Mouse (Mus musculus): ENCODE results near the gene Cyb561d2. TPM values are rescaled to one million over a fixed set of nuclear protein-coding genes. Genes with fewer than 3 reads are reported as not detected.

Gene Cyb561d2
- polyA plus RNA-seq (2012; rRNA removed; ENCODE audit: low replicate concordance) = 41.2 and 51.5 TPM in 2 replicates

DNA sequence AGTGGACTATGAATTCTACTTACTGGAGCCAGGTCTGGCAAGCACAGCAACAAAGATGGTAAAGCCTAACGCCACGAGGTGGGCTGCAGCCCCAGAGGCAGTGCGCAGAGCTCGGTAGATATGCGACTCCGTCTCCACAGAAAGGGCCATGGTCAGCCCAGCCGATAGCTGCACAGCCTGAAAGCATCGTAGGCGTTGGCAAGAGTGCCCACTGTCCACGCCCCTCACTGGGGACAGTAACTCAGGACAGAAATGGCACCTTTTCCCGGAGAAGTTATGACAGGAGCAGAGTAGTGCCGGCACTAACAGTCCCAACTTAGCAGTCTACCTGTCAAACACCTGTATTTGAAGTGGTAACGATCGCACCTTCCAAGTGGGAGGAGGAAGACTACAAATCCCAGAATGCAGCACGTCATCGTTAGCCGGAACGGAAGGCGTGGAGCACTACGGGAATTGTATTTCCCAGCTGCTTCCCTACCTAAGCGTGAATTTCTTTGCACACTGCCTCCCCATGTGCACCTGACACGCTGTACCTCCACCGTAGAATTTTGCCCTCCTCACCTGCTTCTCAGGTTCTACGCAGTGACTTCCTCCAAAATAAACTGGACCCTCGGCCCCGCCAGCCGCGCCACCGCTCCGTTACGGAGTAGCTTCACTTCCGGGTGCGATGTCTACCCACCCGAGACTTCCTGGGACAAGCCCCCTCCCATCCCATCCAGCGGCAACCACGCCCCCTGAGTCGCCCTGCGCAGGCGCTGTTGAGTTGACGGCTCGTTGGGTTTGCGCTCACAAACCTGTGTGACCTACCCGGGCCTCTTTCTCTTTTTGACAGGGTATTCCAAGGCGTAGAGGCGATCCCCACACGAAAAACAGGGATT is at the start of gene Cyb561d2, which contains the start of gene Nprl2:
Gene Cyb561d2, minus strand, starts transcription at position 720 of the 878 bp plus-strand sequence.
Gene Nprl2, plus strand, starts transcription at position 753 of the 878 bp plus-strand sequence.

DNA sequence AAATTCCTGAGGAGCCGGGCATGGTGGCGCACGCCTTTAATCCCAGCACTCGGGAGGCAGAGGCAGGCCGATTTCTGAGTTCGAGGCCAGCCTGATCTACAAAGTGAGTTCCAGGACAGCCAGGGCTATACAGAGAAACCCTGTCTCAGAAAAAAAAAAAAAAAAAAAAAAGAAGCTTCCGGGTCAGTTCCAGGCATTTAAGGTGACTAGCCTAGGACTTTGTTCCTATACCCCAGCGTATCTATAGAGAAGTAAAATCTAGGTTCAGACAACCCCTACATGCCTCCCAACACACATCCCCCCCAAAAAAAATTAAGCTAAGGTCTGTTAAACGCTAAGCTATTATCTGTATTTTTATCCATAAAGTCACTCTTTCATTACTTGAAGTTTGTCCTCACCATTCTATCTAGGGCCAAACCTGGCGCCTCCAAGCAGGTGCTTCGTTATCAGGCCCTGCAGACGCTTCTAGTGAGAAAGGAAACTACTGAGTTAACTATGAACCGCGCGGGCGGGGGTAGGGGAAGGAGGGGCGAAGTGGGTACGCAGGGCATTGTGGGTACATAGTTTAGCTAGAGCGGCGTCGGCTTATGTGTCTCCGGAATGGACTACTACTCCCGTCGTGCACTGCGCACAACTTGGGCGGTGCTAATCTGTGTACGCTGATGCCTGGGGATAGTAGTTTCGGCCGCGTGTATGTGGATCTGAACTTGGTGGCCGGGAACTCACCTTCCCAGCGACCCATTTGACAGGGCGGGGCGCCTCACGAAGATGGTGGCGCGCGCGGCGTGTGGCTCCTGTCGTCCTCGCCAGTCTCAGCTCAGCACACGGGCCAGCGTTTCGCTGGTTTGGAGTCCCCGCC is 45.2 kb upstream of the Cyb561d2 start, which contains the start of gene Ifrd2:
Gene Ifrd2, plus strand, starts transcription at position 669 of the 859 bp plus-strand sequence.

DNA sequence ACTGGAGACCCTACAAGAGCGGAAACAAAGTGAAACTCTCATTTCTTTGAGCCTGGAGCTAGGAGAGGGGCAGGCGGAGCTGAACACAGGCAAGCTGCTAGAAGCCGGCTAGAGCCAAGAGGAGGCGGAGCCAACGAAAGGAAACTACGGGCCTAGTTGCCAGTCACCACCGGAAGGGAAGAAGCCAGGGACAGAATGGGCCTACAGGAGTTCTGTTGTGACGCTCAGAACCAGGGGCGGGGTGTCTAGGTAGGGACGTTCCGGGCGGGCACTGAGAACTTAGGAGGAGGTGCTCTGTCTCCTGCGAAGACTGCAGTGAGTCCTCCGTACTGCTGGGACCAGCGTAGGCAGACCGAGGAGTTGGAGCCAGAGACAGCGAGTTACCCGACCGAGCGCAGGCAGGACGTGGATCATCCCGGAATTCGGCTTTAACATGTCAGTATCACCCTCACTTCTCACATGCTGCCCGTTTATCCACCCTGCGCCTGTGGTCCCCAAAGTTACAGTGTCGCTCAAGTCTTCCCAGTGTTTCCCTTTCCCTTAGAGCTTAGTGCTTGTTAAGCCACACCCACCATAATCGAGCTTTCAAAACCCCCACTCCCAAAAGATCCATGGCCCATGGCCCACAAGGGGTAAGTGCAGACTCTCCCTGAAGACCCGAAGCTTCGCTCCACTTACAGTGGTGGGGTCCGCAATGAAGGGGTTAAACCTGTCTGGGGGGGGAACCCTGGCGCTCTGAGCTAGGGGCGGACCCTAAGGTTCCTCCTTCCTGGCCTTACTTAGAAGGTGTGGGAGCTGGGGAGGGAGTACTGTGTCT is 38.7 kb upstream of the Cyb561d2 start, which contains the start of gene Hyal3:
Gene Hyal3, plus strand, starts transcription at position 318 of the 817 bp plus-strand sequence.

GRCm38 (mm10) chr9:107578587-107578986 is 36.6 kb upstream of the Cyb561d2 start, which contains the start of gene Naa80:
Naa80 (plus strand) TSS chr9:107578887.

GRCm38 (mm10) chr9:107576357-107577107 is 34.5 kb upstream of the Cyb561d2 start, which contains the start of gene Hyal1:
Hyal1 (plus strand) TSS chr9:107576927.

DNA sequence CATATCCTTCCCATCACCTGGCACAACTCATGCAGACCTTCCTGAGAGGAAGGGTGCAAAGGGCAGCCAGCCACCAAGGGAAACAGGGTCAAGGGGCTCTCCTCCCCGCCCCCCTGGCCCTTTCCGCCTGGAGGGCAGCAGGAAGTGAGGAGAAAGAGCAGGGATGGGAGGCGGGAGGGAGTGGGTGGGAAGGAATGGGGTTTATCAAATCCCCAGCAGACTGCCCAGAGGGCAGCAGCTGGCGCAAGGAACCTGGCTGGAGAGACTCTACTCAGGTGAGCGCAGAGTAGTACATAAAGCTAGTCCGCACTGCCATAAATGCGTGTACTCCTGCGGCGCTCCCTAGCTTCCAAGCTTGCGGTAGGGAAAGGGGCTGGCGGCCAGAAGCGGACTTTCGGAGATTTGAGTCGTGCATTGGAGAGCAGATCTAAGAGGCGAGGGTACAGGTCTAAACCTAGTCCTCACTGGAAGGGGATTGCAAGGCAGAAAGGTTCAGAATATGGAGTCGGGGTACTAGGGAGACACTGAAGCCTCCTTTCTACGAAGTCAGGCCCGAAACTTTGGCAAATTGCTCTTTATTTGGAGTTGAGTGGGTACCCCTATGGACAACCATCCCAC is 25.8 kb upstream of the Cyb561d2 start, which contains the start of gene Hyal2:
Gene Hyal2, plus strand, starts transcription at position 244 of the 618 bp plus-strand sequence.

GRCm38 (mm10) chr9:107563029-107563581 is 21.1 kb upstream of the Cyb561d2 start, which contains the start of gene Tusc2:
Tusc2 (plus strand) TSS chr9:107563255.

GRCm38 (mm10) chr9:107551117-107551889 is 9.3 kb upstream of the Cyb561d2 start, which contains the start of gene Rassf1:
Rassf1 (plus strand) TSS chr9:107551555.

DNA sequence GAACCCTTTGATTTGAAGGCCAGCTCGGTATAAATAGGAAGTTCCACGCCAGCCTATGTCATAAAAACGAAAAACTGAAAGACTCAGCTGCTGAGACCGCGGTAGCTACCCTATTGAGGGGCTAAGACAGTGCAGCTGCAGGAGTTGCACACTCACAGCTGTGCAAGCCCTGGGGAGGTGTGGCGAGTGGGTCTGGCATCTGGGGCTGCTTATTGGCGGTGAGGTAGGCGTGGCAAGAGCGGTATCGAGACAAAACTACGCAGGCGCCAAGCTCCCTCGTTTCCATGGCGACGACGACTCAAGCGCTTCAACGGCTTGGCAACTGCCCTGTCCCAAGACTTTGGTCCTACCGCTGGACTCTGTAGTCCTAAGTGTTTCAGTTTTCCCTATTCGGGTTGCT is 5.0 kb upstream of the Cyb561d2 start, which contains the start of gene Zmynd10:
Gene Zmynd10, plus strand, starts transcription at position 273 of the 400 bp plus-strand sequence.

DNA sequence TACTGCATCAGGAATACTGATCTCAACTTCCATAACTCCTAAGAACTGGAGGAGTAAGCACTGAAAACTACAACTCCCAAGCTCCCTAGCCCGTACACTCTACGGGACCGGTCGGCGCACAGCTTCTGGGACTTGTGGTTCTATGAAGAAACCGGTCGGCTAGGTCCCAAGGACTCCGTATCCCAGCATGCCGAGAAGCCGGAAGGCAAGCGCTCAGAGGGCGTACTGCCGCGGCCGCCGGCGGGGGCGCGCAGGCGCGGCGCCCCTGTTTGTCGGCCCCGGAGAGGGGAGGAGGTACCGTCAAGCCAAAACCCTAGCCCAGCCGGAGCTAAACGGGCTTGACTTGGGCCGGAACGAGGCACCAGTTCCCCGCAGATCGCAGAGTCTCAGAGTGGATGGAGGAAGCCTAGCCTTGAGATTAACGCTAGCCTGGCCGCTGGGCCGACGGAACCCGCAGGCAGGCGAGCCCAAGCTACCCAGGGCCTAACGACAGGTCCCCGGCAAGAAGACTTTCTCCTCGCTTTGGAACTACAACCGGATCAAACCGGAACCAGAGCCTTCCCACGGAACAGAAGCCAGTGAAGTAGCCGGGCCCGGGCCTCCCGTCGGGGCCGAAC is 8.1 kb downstream of the Cyb561d2 start, which contains the start of gene Tmem115:
Gene Tmem115, plus strand, starts transcription at position 155 of the 617 bp plus-strand sequence.

Other genes starting within 250 kb of the Cyb561d2 start
- 21.8 and 24.1 TPM in 2 replicates for gene Cish, start 246.2 kb downstream of the Cyb561d2 start, polyA plus RNA-seq (2012; rRNA removed; ENCODE audit: low replicate concordance)
- gene Hemk1, start 203.8 kb downstream of the Cyb561d2 start, polyA plus RNA-seq (2012; rRNA removed; ENCODE audit: low replicate concordance) = 10.8 and 16.9 TPM in 2 replicates
- gene 6430571L13Rik, start 201.6 kb downstream of the Cyb561d2 start, polyA plus RNA-seq (2012; rRNA removed; ENCODE audit: low replicate concordance) = 0.11 and 0.16 TPM in 2 replicates
- gene Cacna2d2, start 142.6 kb downstream of the Cyb561d2 start, polyA plus RNA-seq (2012; rRNA removed; ENCODE audit: low replicate concordance) = 1.6 and 3.4 TPM in 2 replicates
- gene Tmem115, start 8.2 kb downstream of the Cyb561d2 start, polyA plus RNA-seq (2012; rRNA removed; ENCODE audit: low replicate concordance) = 50.7 and 60.9 TPM in 2 replicates
- gene Nprl2, start within 50 bp of the Cyb561d2 start, polyA plus RNA-seq (2012; rRNA removed; ENCODE audit: low replicate concordance) = 15.2 and 20.7 TPM in 2 replicates
- gene Zmynd10, start 5.1 kb upstream of the Cyb561d2 start, polyA plus RNA-seq (2012; rRNA removed; ENCODE audit: low replicate concordance) = 0.21 and 0.83 TPM in 2 replicates
- 10.1 and 16.1 TPM in 2 replicates for gene Rassf1, start 9.4 kb upstream of the Cyb561d2 start, polyA plus RNA-seq (2012; rRNA removed; ENCODE audit: low replicate concordance)
- 53.1 and 81.4 TPM in 2 replicates for gene Tusc2, start 21.1 kb upstream of the Cyb561d2 start, polyA plus RNA-seq (2012; rRNA removed; ENCODE audit: low replicate concordance)
- 125 and 220 TPM in 2 replicates for gene Hyal2, start 25.8 kb upstream of the Cyb561d2 start, polyA plus RNA-seq (2012; rRNA removed; ENCODE audit: low replicate concordance)
- 1.8 and 2.0 TPM in 2 replicates for gene Hyal1, start 34.7 kb upstream of the Cyb561d2 start, polyA plus RNA-seq (2012; rRNA removed; ENCODE audit: low replicate concordance)
- 56.4 and 67.1 TPM in 2 replicates for gene Naa80, start 36.7 kb upstream of the Cyb561d2 start, polyA plus RNA-seq (2012; rRNA removed; ENCODE audit: low replicate concordance)
- gene Hyal3, start 38.6 kb upstream of the Cyb561d2 start, polyA plus RNA-seq (2012; rRNA removed; ENCODE audit: low replicate concordance) = 0.25 and 1.0 TPM in 2 replicates
- gene Ifrd2, start 45.4 kb upstream of the Cyb561d2 start, polyA plus RNA-seq (2012; rRNA removed; ENCODE audit: low replicate concordance) = 66.8 and 74.2 TPM in 2 replicates
- 61.0 and 63.0 TPM in 2 replicates for gene Sema3b, start 67.0 kb upstream of the Cyb561d2 start, polyA plus RNA-seq (2012; rRNA removed; ENCODE audit: low replicate concordance)
- 278 and 384 TPM in 2 replicates for gene Gnai2, start 93.2 kb upstream of the Cyb561d2 start, polyA plus RNA-seq (2012; rRNA removed; ENCODE audit: low replicate concordance)
- gene Slc38a3, start 127.3 kb upstream of the Cyb561d2 start, polyA plus RNA-seq (2012; rRNA removed; ENCODE audit: low replicate concordance) = 0.53 and 18.3 TPM in 2 replicates
- 0.13 and 0.20 TPM in 2 replicates for gene Gnat1, start 137.5 kb upstream of the Cyb561d2 start, polyA plus RNA-seq (2012; rRNA removed; ENCODE audit: low replicate concordance)
- gene Sema3f, start 168.3 kb upstream of the Cyb561d2 start, polyA plus RNA-seq (2012; rRNA removed; ENCODE audit: low replicate concordance) = 23.2 and 38.4 TPM in 2 replicates
- gene Rbm5, start 228.8 kb upstream of the Cyb561d2 start, polyA plus RNA-seq (2012; rRNA removed; ENCODE audit: low replicate concordance) = 30.5 and 42.0 TPM in 2 replicates